Mouse (Mus musculus) adrenal gland, postnatal 4 days (tissue): ENCODE measurements around the gene Tubb5. TPM values are rescaled to one million over a fixed set of nuclear protein-coding genes. Genes with fewer than 3 reads are reported as not detected.

ENCODE experiments used
- DNase-seq, 2 experiments: peaks; one replicate each; pipeline ENCODE4 v3.0.0; 2021 to 2022; ENCODE audit warnings: low spot score in 2 of 2, mixed read lengths in 2 of 2
- microRNA-seq: library from miRNA; unstranded; fragments of <30 nt; microRNA quantifications from one replicate; pipeline ENCODE4 v1.2.0, GENCODE M21; 2021
- total RNA-seq, 2 experiments: library from RNA; stranded (reverse); gene quantifications; 2 replicates each; pipeline ENCODE4 v1.2.3; 2021

Gene Tubb5
- total RNA-seq, 2 experiments from 2014 or later, result 553 to 648 TPM

DNA sequence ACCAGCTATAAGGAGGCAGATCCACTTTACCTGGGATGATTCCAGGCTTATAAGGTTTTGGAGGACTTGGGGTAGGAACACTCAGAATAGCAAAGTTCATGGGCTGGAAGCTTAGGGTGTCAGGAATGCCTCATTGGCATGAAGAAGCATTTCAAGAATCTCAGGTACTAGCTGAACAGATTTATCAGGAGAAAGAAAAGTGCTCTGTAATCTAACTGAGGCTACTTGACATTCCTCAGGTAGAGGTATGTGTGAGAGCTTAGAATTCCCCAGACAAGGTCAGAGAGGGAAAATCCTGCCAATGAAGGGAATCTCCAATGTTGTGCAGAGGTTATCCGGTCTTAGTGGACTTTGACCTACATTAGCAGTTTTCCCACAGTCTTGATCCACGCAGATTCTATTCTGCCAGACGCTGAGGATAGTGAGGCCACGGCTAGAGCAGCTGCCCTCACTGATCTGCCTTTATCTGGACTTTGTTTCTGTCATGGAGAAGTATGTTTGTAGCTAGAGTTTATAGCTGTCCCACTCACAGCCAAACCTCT lies 34.2 kb downstream of the Tubb5 start:
- no peak for DNase-seq

DNA sequence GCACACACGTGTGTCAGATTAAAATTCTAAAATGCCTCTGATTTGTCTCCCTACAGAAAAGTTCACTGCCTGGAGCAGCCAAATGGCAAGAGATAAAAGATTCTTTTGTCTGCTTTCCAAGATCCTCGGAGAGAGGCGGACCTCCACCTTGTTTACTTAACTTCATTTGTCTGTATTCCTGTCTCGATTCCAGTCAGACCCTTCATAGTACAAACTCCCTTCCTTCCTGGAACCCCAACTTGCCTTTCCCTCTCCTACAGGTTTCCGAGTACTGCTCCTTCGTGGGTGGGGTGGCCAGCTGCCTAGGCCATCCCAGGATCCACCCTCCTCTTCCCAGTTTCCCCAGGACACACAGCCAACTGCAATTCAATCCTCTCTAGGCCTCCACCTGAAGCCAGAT lies 35.1 kb downstream of the Tubb5 start:
- no peak for DNase-seq

DNA sequence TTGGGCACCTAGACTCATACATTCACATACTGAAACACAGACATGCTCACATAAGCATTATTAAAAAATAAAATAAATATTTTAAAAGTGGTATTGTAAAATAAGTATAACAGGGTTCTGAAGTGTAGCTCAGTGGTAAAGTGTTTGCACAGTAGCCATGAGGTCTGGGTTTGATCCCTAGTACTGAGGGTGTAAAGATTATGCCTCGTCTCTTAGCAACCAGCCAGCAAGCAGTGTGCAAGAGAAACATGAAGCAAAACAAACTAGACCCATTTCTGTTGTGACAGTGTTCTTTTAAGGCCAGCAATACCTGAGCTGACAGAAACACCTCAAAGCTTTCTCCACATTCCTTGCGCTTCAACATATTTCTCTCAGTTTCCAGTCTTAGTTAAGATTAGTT lies 37.2 kb downstream of the Tubb5 start:
- DNase-seq, result no peak

DNA sequence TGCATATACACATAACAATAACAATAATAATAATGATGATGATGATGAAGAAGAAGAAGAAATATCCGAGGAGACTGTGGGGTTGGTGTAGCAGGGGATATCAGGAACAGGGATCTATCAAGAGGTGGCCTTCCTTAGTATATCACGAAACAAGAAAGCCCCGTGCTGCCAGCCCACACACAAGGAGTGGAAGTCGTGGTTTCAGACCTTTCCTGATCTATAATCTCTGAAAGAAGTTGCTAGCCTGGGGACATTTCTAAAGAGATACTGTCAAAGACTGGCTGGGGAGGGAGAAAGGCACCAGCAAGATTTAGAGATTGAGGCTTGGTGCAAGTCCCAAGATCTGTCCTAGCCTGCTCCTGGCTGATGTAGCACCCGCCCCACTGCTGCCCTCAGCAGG lies 41.3 kb downstream of the Tubb5 start:
- no peak for DNase-seq

DNA sequence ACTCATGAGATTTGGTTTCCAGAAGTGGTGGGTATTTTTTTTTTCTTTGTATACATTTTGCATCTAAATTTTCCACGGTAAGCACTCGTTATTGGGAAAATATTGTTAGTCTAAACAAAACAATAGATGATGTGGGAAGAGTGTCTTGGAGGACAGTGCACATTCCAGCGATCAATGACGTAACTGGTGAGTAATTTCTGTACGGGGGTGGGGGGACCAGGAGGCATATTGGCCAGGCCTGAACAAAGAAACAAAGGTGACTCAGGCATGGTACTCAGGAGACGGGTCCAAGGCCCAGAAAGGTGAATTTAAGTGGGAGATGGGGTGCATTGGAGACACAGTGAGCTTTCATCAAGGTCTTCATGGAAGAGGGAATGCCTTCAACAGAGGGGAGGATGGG lies 42.5 kb downstream of the Tubb5 start:
- no peak for DNase-seq

DNA sequence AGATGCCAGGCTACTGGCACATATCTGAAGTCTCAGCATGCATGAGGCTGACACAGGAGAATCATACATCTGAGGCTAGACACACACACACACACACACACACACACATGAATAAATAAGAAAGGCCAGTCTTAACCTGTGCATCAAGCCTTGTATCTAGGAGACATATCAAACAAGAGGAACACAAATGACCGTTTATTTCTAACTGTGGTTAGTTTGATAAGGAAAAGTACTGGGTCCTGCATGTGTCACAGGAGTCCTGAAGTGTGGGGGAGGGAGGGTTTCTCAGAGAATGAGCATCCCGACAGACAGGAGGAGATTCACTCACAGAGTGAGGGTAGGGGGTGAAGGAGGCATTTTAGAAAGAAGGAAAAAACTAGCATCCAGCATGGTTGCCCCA lies 43.0 kb downstream of the Tubb5 start:
- no peak for DNase-seq

DNA sequence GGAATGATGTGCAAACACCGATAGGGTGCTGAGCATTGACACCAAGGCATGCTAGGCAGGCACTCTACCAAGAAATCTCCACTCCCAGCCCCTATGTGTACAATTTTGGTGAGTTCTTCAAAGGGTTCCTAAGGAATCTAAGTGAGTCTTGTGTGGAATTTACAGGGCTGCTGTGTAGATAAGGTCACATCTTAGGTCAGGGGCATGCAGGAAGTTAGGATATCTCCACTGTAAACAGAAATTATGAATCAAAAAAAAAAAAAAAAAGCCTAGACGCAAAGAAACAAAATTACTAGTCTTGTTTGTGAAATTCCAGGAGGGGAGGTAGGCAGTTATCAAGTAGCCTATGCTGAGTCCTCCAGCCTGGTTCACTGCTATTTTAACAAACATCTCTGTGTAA lies 45.3 kb downstream of the Tubb5 start:
- no peak for DNase-seq

DNA sequence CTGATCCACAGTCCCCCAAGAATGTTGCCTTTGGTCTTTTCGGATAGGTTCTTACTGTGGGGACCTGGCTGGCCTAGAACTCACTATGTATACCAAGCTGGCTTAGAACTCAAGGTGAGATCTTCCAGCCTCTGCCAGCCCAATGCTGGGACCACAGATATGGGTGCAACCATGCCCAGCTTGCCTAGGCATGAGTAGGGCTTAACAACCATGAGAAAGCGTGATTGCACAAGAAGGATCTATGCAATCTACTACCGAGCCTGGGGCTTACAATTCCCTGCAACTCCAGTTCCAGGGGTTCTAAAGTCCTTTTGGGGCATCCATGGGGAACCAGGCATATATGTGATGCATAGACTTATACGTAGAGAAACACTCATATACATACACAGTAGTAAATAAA lies 47.2 kb downstream of the Tubb5 start:
- no peak for DNase-seq

DNA sequence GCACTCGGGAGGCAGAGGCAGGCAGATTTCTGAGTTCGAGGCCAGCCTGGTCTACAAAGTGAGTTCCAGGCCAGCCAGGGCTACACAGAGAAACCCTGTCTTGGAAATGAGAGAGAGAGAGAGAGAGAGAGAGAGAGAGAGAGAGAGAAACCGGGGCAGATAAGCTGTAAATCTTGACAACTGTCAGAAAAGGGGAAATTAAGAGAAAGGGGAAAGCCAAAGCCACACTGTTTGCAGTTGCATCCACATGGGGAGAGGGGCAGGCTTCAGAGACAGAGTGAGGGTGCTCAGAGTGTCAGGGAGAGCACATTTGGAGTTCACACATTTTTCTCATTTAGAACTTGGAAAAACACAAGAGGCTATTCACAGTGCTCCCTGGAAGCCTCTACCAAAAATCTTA lies 50.1 kb downstream of the Tubb5 start:
- DNase-seq, result no peak

DNA sequence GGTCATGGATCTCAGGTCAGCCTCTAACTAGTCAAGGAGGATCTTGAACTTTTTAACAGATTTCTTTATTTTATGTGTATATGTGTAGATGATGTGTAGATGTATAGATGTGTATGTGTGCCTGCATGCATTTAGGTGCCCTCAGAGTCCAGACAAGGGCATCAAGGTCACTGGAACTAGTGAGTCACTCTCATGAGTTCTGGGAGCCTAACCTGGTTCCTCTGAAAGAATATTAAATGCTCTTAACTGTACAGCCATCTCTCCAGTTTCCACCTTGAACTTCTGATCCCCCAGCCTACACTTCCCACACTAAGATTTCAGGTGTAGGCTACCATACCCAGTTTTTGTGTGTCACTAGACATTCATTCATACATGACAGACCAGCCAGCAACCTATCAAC lies 50.6 kb downstream of the Tubb5 start:
- DNase-seq, result no peak

DNA sequence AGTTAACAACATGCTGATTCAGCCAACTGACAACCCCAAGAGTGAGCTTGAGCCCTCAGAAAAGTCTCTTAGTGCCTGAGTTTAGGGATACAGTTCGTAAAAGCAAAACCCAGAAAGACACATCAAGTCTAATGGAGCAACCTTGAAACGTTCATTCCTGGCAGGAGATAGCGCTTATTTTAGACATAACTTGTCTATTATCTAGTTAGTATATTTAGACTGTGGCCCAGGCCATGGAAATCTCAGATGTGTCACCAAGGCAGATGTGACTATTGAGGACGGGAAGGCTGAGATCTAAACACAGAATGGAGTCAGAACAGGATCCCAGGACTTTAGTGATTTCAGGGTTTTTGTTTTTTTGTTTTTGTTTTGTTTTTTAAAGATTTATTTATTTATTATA lies 53.0 kb downstream of the Tubb5 start:
- no peak for DNase-seq

DNA sequence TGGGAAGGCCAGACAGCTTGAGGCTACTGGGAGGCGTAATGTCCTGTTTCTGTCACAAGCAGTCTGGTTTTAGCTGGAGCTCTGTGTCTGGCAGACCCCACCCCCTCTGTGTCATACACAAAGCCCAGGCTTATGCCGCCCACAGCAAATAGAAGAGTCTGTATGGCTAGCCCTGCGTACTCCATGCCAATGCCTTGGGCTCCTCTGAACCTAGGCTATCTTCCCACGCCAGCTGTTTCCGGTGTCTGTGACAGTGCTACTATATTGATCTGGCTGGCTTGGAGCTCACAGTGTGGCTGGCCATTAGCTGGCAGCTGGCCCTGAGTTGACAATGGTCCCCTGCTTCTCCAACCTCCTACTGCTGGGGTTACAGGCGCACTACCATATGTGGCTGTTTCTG lies 54.2 kb downstream of the Tubb5 start:
- DNase-seq, result no peak

Small RNA genes within 50 kb of the gene (microRNA-seq; reads per million reads assigned to microRNA genes)
- gene Gm28033, result not detected

Other genes with a start within 250 kb of the Tubb5 start
- gene Sfta2, start 236.8 kb downstream of the Tubb5 start, total RNA-seq, result not detected
- not detected for gene Gm9573, start 211.7 kb downstream of the Tubb5 start, total RNA-seq
- under 1 TPM in 1 of 2 experiments, not detected in 1; 0.11 TPM for gene Mucl3, start 194.6 kb downstream of the Tubb5 start, total RNA-seq
- 10 to 100 TPM; 57.7 to 61.0 TPM for gene Vars2, start 170.7 kb downstream of the Tubb5 start, total RNA-seq
- gene Gtf2h4, start 164.6 kb downstream of the Tubb5 start, total RNA-seq, result 10 to 100 TPM; 30.1 to 31.4 TPM
- 10 to 100 TPM; 55.9 to 65.9 TPM for gene Ddr1, start 133.7 kb downstream of the Tubb5 start, total RNA-seq
- gene Ier3, start 16.6 kb downstream of the Tubb5 start, total RNA-seq, result 10 to 100 TPM; 11.3 to 14.9 TPM
- 10 to 100 TPM; 70.9 to 72.5 TPM for gene Flot1, start 15.1 kb downstream of the Tubb5 start, total RNA-seq
- 10 to 100 TPM; 28.2 to 35.6 TPM for gene Mdc1, start 3.2 kb upstream of the Tubb5 start, total RNA-seq
- gene Nrm, start 23.0 kb upstream of the Tubb5 start, total RNA-seq, result 10 to 100 TPM; 25.8 to 27.1 TPM
- gene Ppp1r18, start 27.3 kb upstream of the Tubb5 start, total RNA-seq, result 10 to 100 TPM; 40.7 to 46.6 TPM
- 10 to 100 TPM; 44.4 to 52.3 TPM for gene Dhx16, start 41.5 kb upstream of the Tubb5 start, total RNA-seq
- gene 2310061I04Rik, start 59.1 kb upstream of the Tubb5 start, total RNA-seq, result 10 to 100 TPM; 34.4 to 34.5 TPM
- 10 to 100 TPM; 46.3 to 50.3 TPM for gene Atat1, start 71.8 kb upstream of the Tubb5 start, total RNA-seq
- gene Mrps18b, start 78.1 kb upstream of the Tubb5 start, total RNA-seq, result 10 to 100 TPM; 77.3 to 83.2 TPM
- gene Ppp1r10, start 78.1 kb upstream of the Tubb5 start, total RNA-seq, result 10 to 100 TPM; 89.8 to 96.6 TPM
- 100 to 1,000 TPM in 1 of 2 experiments, 10 to 100 TPM in 1; 96.2 to 107 TPM for gene Abcf1, start 131.5 kb upstream of the Tubb5 start, total RNA-seq
- 10 to 100 TPM; 61.1 to 64.2 TPM for gene Gnl1, start 141.5 kb upstream of the Tubb5 start, total RNA-seq
- 10 to 100 TPM; 40.9 to 44.2 TPM for gene Prr3, start 141.9 kb upstream of the Tubb5 start, total RNA-seq
- gene H2-T24, start 182.3 kb upstream of the Tubb5 start, total RNA-seq, result 1 to 10 TPM; 2.5 to 3.3 TPM
- gene H2-T23, start 194.5 kb upstream of the Tubb5 start, total RNA-seq, result 10 to 100 TPM; 33.9 to 55.1 TPM
- 10 to 100 TPM; 22.1 to 22.9 TPM for gene H2-T22, start 204.4 kb upstream of the Tubb5 start, total RNA-seq
- gene Gm6034, start 204.7 kb upstream of the Tubb5 start, total RNA-seq, result under 1 TPM in 1 of 2 experiments, not detected in 1; 0.17 TPM
- 1 to 10 TPM; 1.4 to 1.7 TPM for gene Gm11127, start 220.1 kb upstream of the Tubb5 start, total RNA-seq